Mouse (Mus musculus) heart, postnatal 36 days (tissue): Measurements from ENCODE around the gene Ibsp. TPM values are rescaled to one million over a fixed set of nuclear protein-coding genes. Genes with fewer than 3 reads are reported as not detected.

Source experiments
- DNase-seq, 2 experiments: peaks; one replicate each; pipeline ENCODE4 v3.0.0; 2021 to 2022
- intact Hi-C: fragments of 180-260 bp; cut with DNase I; formaldehyde crosslinking; loops from one replicate; pipeline ENCODE4 v1.15.1; 2025
- total RNA-seq, 2 experiments: library from RNA; stranded (reverse); gene quantifications; 2 replicates each; pipeline ENCODE4 v1.2.3; 2021

The Ibsp gene
- not detected for total RNA-seq

DNA sequence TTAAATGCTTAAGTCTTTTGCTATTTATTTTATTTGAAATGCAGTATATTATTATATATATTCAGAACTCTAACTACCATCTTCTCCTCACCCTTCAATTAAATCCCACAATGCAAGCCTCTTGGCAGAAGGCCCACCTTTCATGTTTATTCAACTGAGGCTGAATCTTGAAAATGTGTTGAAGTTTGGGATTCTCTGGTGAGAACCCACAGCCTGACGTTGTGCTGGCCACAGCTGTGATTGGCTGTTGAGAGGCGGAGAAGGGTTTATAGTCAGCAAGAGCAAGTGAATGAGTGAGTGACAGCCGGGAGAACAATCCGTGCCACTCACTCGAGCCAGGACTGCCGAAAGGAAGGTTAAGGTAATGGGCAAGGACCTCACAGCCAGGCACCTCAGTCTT, at the start of gene Ibsp:
Gene Ibsp, plus strand, starts transcription at position 178 of the 400 bp plus-strand sequence.
- intact Hi-C loops, result loop anchor here (1.0 kb wide), 1 partner anchor 25 kb away; no protein-coding TSS in a partner anchor
- no peak for DNase-seq

DNA sequence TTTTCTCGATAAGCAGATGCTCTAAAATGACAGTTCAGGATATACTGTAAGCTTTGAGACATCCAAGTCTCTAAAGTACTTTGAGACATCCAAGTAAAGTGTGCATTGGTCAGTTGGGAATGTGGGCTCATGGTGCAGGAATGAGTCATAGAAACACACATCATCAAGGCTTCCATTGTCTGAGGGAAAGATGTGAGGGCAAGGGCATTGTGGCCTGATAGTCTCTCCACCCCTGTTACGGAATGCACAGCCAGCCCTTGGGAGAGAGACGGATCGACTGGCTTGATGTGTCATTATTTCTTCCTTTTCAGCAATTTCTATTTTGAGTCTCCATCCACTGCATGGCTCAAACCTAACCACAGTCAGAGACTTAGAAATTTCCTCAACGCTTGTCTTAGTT, 47.2 kb upstream of the Ibsp start:
- DNase-seq, result no peak
- intact Hi-C loops, result no loop called here

GRCm38 (mm10) chr5:104256585-104256984, 42.4 kb upstream of the Ibsp start:
- intact Hi-C loops, result no loop called here
- DNase-seq, result no peak

GRCm38 (mm10) chr5:104261908-104262461, 37.0 kb upstream of the Ibsp start:
- DNase-seq, result no peak
- intact Hi-C loops, result no loop called here

- no peak for DNase-seq
- intact Hi-C loops, result no loop called here
Observed at GRCm38 (mm10) chr5:104263014-104263776, 35.8 kb upstream of the Ibsp start.

GRCm38 (mm10) chr5:104294201-104294600, 4.8 kb upstream of the Ibsp start:
- DNase-seq, result no peak
- intact Hi-C loops, result no loop called here

GRCm38 (mm10) chr5:104314073-104314472, 15.1 kb downstream of the Ibsp start:
- no peak for DNase-seq
- intact Hi-C loops, result no loop called here

GRCm38 (mm10) chr5:104325029-104325428, 26.1 kb downstream of the Ibsp start, which contains the start of gene Mepe:
TSS of gene Mepe (plus strand) at chr5:104325329.
- intact Hi-C loops, result no loop called here

GRCm38 (mm10) chr5:104326884-104327283, 27.9 kb downstream of the Ibsp start:
- intact Hi-C loops, result no loop called here

More at GRCm38 (mm10) chr5:104325029-104325428, 26.1 kb downstream of the Ibsp start, which contains the start of gene Mepe:
- DNase-seq, result no peak

DNA sequence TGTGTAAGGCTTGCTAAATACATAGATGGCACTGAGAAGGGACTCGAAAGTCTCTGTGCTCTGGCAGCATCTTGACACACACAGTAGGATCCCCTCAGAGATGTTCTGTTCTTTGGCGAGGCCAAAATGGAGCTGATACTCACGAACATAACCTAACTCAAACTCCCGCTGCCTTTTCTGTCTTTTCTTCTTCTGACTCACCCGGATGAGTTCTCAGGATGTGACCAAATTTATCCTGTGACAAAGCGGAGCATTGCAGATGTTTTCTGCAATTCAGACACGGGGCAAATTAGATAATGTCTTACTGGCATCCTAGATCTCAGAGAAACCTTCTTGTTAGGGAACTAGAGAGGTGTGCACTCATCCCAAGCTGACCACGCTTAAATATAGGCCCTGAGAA, 28.4 kb downstream of the Ibsp start:
- no peak for DNase-seq
- intact Hi-C loops, result no loop called here

More at GRCm38 (mm10) chr5:104326884-104327283, 27.9 kb downstream of the Ibsp start:
- DNase-seq, result no peak

GRCm38 (mm10) chr5:104327876-104328275, 28.9 kb downstream of the Ibsp start:
- intact Hi-C loops, result no loop called here
- DNase-seq, result no peak

DNA sequence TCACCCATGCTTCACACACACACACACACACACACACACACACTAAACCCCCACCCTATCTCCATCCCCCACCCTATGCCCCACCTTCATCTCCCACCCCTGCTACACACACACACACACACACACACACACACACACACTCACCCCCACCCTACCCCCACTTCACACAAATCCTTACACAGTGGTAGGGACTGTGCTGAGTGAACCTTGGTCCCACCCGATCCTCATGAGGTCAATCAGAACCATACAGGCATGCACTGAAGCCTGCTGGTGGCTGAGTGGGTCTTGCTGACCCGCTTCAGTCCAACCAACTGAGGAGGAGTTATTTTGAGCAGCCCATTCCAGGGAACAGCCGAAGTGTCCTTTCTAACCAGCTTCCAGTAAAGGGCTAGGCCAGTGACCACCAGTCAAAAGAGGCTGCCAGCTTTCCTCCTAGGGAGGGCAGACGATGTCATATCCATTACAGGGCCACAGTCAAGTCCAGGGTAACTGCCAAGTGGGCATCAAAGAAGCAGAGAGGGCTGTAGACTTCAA, 29.4 kb downstream of the Ibsp start:
- DNase-seq, result no peak
- intact Hi-C loops, result no loop called here

DNA sequence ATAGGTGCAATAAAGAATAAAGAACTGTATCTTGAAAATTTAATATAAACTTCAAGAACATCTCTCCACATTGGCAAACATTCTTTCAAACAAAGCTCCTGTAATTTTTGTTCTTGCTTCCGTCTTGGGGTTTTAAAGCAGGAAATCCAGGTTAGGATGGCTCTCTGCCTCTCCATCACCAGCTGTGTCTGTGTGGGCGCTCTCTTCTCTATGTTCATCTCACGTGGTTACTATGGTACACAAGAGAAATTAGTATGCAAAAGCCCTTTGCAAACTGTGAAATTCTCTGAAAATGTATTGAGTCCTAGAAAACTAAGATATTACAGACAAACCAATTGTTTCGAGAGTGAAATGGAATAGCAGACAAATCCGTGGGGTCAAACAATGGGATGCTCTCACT, 30.4 kb downstream of the Ibsp start:
- no peak for DNase-seq
- intact Hi-C loops, result no loop called here

GRCm38 (mm10) chr5:104330088-104330487, 31.1 kb downstream of the Ibsp start:
- intact Hi-C loops, result no loop called here
- no peak for DNase-seq

GRCm38 (mm10) chr5:104332296-104332695, 33.3 kb downstream of the Ibsp start:
- intact Hi-C loops, result loop anchor here (2.0 kb wide), 2 partner anchors 259 to 333 kb away; no protein-coding TSS in a partner anchor
- no peak for DNase-seq

- intact Hi-C loops, result loop anchor here (1.0 to 2.0 kb wide), 3 partner anchors 114 to 334 kb away; no protein-coding TSS in a partner anchor
- DNase-seq, result peak; percentile 63
Observed at GRCm38 (mm10) chr5:104333231-104333640, 34.3 kb downstream of the Ibsp start.

DNA sequence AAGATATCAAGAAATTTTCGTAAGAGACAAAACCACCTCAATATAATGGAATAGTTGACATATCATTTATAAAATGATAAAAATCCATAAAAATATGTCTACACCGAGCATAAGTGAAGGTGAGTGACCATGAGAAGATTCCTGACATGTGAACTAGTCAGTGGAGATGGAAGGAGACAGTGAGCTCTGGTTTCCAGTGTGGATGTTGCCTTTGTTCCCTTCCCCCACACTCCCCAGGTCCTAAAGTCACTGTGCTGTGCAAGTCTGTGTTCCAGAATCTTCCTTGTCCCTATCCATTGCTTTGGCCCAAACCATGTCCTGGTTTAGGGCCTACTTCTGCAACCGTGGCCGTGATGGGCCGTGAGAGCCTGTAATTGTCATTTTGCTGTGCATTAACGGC, 34.7 kb downstream of the Ibsp start:
- intact Hi-C loops, result loop anchor here (1.0 to 2.0 kb wide), 3 partner anchors 114 to 335 kb away; no protein-coding TSS in a partner anchor
- DNase-seq, result no peak

DNA sequence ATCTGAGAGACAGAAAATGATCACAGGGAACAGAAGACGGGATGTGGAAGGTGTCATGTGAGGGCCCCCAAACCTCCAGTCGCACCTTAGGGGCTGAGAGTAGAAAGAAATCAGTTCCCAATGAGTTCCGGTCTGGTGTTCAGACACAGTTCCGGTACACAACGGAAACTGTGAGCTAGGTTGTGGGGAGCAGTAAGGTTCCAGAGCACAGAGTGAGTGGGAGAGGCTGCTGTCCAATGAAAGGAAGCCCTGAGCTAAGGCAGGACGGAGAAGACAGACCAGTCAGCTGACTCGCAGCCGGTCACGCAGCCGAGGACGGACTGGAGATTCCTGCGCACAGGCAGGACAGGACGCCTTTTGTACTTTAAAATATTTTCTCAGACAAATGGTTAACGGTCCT, 35.5 kb downstream of the Ibsp start:
- intact Hi-C loops, result no loop called here
- no peak for DNase-seq

DNA sequence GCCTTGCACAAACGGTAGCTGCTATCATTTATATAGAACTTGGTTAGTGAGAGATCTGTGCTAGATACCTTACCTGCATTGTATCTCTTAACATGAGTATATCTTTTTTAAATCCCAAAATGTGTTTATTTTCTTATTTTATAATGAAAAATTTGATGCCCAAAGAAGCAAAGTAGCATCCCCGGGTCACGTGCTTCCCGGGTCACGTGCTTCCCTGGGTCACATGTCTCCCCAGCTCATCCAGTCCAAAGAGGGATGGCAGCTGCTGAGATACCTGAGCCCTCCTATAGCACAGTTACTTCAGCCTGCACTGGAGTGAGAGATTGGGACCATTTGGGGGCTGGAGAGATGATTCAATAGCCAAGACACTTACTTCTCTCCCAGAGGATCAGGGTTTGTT, 37.0 kb downstream of the Ibsp start:
- intact Hi-C loops, result loop anchor here (5.0 kb wide), 1 partner anchor 204 kb away; no protein-coding TSS in a partner anchor
- DNase-seq, result no peak

DNA sequence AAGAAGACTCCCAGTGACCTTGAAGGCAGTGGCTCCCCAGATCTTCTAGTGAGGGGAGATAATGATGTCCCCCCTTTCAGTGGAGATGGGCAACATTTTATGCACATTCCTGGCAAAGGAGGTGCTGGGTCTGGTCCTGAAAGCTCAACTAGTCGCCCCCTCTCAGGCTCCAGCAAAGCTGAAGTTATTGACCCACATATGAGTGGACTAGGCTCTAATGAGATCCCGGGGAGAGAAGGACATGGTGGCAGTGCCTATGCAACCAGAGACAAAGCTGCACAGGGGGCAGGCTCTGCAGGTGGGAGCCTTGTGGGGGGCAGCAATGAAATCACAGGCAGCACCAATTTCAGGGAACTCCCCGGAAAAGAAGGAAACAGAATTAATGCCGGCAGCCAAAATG, 38.5 kb downstream of the Ibsp start:
- intact Hi-C loops, result loop anchor here (5.0 kb wide), 1 partner anchor 205 kb away; no protein-coding TSS in a partner anchor
- DNase-seq, result no peak

GRCm38 (mm10) chr5:104339009-104339408, 40.0 kb downstream of the Ibsp start:
- intact Hi-C loops, result loop anchor here (5.0 kb wide), 1 partner anchor 207 kb away; no protein-coding TSS in a partner anchor
- no peak for DNase-seq
